Mouse (Mus musculus) MEL (cell line): ENCODE measurements at regions not wholly inside any gene's neighbourhood (a gene's known extent, or its start where the extent isn't known, plus 50 kb on each side); places are given as distances from the start of the nearest gene placed in this dataset.

ENCODE experiments used
- CTCF ChIP-seq, 3 experiments: IDR thresholded peaks in 2 of 3; conservative IDR thresholded peaks in 1 of 3; 2 replicates each; pipeline ENCODE4 v1.5.1; 2011 to 2012; ENCODE audit warnings: low read length in 3 of 3, low read depth in 2 of 3, mild to moderate bottlenecking in 2 of 3, improper control_type of control experiment in 1 of 3, inconsistent platforms in 1 of 3, mixed read lengths in 1 of 3, moderate library complexity in 1 of 3; ENCODE audit not compliant: control insufficient read depth in 1 of 3, insufficient read depth in 1 of 3, poor library complexity in 1 of 3, severe bottlenecking in 1 of 3
- E2F4 ChIP-seq: IDR thresholded peaks from 2 replicates; pipeline ENCODE4 v1.6.1; 2011; ENCODE audit warnings: low read depth, low read length, improper control_type of control experiment, borderline replicate concordance
- EP300 ChIP-seq, 2 experiments: IDR thresholded peaks; 2 replicates each; pipeline ENCODE4 v1.6.1; 2011; ENCODE audit warnings: improper control_type of control experiment in 2 of 2, low read length in 2 of 2, low read depth in 1 of 2, mild to moderate bottlenecking in 1 of 2
- ETS1 ChIP-seq: IDR thresholded peaks from 2 replicates; pipeline ENCODE4 v1.6.1; 2012; ENCODE audit warnings: low read depth, mild to moderate bottlenecking, inconsistent platforms, low read length, improper control_type of control experiment, moderate library complexity
- HCFC1 ChIP-seq: IDR thresholded peaks from 2 replicates; pipeline ENCODE4 v1.6.1; 2012; ENCODE audit warnings: low read depth, mild to moderate bottlenecking, inconsistent platforms, low read length, improper control_type of control experiment, moderate library complexity
- MAFK ChIP-seq: IDR thresholded peaks from 2 replicates; pipeline ENCODE4 v1.6.1; 2011; ENCODE audit warnings: low read depth, mild to moderate bottlenecking, low read length, improper control_type of control experiment, borderline replicate concordance
- MAX ChIP-seq: IDR thresholded peaks from 2 replicates; pipeline ENCODE4 v1.6.1; 2011; ENCODE audit warnings: low read length, improper control_type of control experiment
- POLR2A ChIP-seq, 2 experiments: IDR thresholded peaks; 2 replicates each; pipeline ENCODE4 v1.6.1; 2011 to 2012; ENCODE audit warnings: low read length in 2 of 2, mild to moderate bottlenecking in 2 of 2, control low read depth in 1 of 2, improper control_type of control experiment in 1 of 2, low read depth in 1 of 2, moderate library complexity in 1 of 2; ENCODE audit not compliant: control insufficient read depth in 1 of 2, insufficient read depth in 1 of 2, poor library complexity in 1 of 2
- POLR2AphosphoS2 ChIP-seq: IDR thresholded peaks from 2 replicates; pipeline ENCODE4 v1.6.1; 2011; ENCODE audit warnings: low read length, improper control_type of control experiment
- TBP ChIP-seq: IDR thresholded peaks from 2 replicates; pipeline ENCODE4 v1.8.0; 2011; ENCODE audit warnings: low read depth, low read length, improper control_type of control experiment
- TCF12 ChIP-seq: IDR thresholded peaks from 2 replicates; pipeline ENCODE4 v1.6.1; 2014; ENCODE audit warnings: low read depth, mild to moderate bottlenecking, inconsistent platforms, low read length, improper control_type of control experiment, moderate library complexity
- USF2 ChIP-seq, 2 experiments: IDR thresholded peaks; 2 replicates each; pipeline ENCODE4 v1.6.1; 2011 to 2012; ENCODE audit warnings: improper control_type of control experiment in 2 of 2, low read length in 2 of 2, borderline replicate concordance in 1 of 2, inconsistent platforms in 1 of 2, low read depth in 1 of 2, mild to moderate bottlenecking in 1 of 2; ENCODE audit not compliant: insufficient read depth in 1 of 2
- ZC3H11A ChIP-seq: IDR thresholded peaks from 2 replicates; pipeline ENCODE4 v1.6.1; 2012; ENCODE audit warnings: low read depth, mild to moderate bottlenecking, inconsistent platforms, low read length, improper control_type of control experiment

DNA sequence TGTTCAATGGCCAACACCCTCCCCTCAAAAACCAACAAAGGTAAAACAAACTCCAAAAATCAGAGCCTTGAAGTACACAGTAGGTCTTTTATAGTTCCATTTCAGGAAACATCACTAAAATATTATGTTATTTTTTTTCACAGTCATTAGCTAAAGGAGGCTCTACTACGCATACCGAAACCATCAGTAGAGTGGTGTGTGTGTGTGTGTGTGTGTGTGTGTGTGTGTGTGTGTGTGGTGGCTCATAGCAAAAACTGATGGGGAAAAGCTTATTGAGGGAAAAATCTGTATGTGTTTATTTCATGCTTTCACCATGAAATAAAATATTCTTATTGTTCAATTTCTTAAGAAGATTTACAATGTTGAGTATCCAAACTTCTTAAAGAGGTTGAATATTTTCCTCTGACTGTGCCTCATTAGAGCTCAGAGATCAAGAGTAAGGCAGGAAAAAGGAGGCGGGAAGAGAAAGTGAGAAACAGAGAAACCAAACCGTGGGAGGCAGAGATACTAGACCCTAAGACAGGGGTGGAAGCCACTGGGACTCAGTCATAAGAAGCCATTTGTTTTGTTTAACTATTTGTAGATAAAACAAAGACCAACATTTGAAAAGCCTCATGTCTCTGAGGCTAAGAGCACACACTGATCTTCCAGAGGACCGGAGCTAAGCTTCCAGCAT is 159.6 kb downstream of the Icos start:
- no peak for TF ChIP-seq POLR2AphosphoS2
- no peak for TF ChIP-seq EP300 (IDR thresholded peaks at IDR 0.05; ENCODE audit: low read depth in 1 of 2, low read length in 2 of 2)
- no peak for TF ChIP-seq TBP
- no peak for TF ChIP-seq MAFK
- no peak for TF ChIP-seq MAX
- no peak for TF ChIP-seq CTCF (IDR thresholded peaks at IDR 0.05 in 2 of 3, conservative IDR thresholded peaks at IDR 0.05 in 1 of 3; ENCODE audit: control insufficient read depth in 1 of 3, insufficient read depth in 1 of 3, low read depth in 2 of 3, low read length in 3 of 3, poor library complexity in 1 of 3, severe bottlenecking in 1 of 3)
- TF ChIP-seq POLR2A (IDR thresholded peaks at IDR 0.05; ENCODE audit: control insufficient read depth in 1 of 2, insufficient read depth in 1 of 2, low read depth in 1 of 2, low read length in 2 of 2, poor library complexity in 1 of 2) = no peak
- no peak for TF ChIP-seq ETS1
- no peak for TF ChIP-seq E2F4
- no peak for TF ChIP-seq ZC3H11A
- no peak for TF ChIP-seq USF2 (IDR thresholded peaks at IDR 0.05; ENCODE audit: borderline replicate concordance in 1 of 2, insufficient read depth in 1 of 2, low read depth in 1 of 2, low read length in 2 of 2)
- TF ChIP-seq TCF12 = no peak
- TF ChIP-seq HCFC1 = no peak
